Mouse (Mus musculus) megakaryocyte-erythroid progenitor cell, adult 5-6 weeks (primary cell): ENCODE measurements around the gene Rad51b. TPM values are rescaled to one million over a fixed set of nuclear protein-coding genes. Genes with fewer than 3 reads are reported as not detected.

Source experiments
- ATAC-seq: replicated peaks from 2 replicates; pipeline ENCODE4 v1.8.0; 2016; ENCODE audit warnings: mild to moderate bottlenecking, inconsistent platforms; ENCODE audit not compliant: severe bottlenecking, poor library complexity, low FRiP score, low TSS enrichment
- total RNA-seq, 2 experiments: library from RNA; stranded (forward) in 1 of 2; stranded (reverse) in 1 of 2; fragments of 200-1000, 215-1000 nt in 1 of 2; fragments of >200 nt in 1 of 2; fragmentation: Nextera tagmentation in 1 of 2; gene quantifications; 2 replicates each; pipeline ENCODE4 v1.2.3; 2014 to 2017

Gene Rad51b
- total RNA-seq, 2 experiments from 2014 or later = 10.0 to 20.9 TPM

DNA sequence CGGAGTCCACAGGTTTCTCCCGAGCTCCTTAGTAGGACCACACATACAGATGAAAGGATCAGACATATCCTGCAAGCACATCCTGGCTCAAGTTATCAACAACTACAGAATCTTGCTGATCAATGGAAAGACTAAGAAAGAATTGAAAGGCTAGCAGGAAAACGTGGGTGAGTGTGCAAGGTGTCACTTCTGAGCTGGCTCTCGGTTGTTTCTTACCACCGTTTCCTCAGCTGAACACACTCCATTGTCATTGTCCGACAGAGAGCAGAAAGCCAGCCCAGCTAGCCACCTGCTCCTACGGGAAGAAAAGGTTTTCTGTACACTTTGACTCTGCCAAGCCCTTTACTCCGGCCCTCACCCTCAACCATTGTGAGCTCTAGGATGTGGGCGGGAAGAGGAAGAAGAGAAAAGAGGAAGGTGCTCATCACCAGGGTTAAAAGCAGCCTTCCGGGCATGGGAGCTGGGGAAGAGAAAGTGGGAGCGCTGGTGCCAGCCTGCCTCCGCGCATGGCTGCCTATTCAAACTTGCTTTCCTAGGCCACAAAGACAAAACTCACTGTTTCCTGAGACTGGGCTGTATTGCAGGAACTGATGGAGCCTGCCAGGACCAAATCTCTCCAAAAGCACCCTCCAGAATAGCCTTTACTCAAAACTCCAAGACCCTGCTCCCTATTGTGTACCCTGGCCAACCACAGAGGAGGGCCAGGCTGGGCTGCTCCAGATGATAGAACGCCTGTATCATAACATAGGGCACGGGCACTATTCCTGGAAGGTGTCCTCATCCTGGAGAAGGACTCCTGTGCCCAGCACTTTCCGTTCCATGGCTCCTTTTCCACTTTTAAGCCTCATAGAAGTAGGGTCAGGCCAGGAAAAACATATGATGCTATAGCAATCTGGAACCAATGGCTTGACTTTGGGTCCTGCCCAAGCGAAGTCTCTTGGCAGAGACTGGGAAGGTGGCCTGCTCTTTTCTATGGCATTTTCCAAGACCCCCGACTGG is 500.0 kb downstream of the Rad51b start:
- no peak for ATAC-seq

GRCm38 (mm10) chr12:79798488-79798887 is 501.4 kb downstream of the Rad51b start:
- no peak for ATAC-seq

DNA sequence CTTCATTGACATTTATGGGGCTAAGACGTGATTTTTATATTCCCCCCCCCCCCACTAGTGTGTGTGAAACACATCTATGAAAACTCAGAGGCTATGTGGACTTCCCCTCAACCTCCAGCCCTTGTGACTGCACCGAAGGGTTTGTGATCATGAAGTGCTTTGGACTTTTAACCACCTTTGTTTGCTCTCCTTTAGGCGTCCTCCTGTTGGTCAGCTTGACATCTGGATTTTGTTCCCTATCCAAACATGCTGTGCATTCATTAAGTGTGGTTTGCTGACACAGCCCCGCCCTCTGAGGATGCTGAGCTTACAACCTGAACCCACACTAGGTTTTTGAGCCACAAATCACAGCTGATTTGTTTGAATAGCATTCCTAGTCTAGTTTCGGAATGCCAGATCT is 502.3 kb downstream of the Rad51b start:
- ATAC-seq = no peak

GRCm38 (mm10) chr12:79803670-79804069 is 506.6 kb downstream of the Rad51b start:
- ATAC-seq = no peak

GRCm38 (mm10) chr12:79804776-79805524 is 507.9 kb downstream of the Rad51b start:
- no peak for ATAC-seq

DNA sequence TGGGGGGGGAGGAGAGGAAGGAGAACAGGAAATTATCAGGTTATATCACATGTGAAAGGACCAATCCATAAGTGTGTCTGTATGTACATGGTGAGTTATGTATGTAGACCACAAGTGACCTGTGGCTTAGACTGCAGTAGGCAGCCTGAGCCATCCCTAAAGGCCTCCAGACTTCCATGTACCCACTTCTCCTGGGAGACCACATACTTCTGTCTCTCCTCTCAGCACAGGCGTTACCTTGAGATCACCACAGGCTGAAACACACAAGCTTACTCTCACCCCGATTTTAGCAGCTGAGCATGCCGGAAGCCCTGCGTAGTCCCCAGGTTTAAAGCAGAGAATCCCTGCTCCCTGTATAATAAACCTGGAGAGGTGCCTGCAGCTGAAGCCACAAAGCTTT is 509.9 kb downstream of the Rad51b start:
- no peak for ATAC-seq

DNA sequence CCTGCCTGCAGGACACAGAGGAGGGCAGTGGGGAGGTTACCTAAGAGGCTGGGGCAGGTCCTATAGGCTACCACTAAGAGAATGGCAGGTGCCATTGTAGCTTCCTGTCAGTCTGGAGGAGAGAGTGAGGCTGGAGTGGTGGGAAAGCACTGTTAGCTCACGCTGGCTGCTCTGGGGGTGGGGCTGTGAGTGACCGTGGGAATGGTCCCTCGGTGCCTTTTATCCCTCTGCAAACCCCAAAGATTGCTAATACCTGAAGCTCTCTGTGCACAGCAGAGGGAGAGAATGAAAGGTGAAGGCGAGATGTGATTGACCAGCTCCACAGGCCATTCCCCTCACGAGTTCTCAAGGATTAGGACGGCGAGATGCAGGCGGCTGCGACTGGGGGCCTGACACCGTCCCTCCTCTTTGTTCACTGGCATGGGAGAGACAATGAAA is 510.3 kb downstream of the Rad51b start:
- ATAC-seq = no peak

GRCm38 (mm10) chr12:79807938-79808401 is 510.9 kb downstream of the Rad51b start:
- ATAC-seq = no peak

DNA sequence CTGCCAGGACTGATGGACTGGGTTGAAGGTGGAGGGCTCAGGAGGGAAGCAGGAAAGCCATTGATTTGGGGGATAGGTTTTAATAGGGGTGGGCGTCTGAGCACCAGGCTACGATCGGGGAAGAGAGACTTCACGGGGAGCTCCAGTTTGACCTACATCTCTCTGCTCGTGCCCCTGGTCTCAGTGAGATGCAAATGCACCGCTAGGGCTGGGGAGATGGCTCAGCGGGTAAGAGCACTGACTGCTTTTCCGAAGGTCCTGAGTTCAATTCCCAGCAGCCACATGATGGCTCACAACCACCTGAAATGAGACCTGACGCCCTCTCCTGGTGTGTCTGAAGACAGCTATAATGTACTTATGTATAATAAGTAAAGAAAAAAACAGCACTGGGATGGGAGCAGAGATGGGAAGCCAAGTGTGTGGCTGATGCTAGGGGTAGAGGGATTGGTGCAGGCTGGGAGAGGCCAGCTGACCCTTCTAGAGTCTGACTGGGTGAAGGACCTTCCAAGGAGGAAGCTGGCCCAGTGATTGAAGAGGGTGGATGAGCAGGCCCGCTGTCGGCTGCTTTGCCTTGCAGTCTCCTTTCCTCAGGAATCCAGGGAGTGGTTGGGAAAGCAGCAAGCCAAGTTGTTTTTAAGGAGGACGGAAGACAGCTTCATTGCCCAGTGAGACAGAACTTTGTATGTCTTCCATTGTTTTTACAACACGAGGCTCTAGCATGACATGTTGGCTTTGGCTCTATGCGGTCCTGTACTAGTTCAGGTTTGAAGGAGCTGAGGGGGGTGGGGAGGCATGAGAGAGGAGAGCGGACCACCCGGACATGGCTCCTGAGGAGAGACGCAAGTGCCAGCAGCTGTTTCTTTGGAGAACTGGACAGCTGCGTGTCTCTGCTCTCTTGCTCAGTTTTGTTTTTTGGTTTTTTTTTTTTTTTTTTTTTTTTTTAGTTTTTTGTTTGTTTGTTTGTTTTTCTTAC is 511.6 kb downstream of the Rad51b start:
- no peak for ATAC-seq

DNA sequence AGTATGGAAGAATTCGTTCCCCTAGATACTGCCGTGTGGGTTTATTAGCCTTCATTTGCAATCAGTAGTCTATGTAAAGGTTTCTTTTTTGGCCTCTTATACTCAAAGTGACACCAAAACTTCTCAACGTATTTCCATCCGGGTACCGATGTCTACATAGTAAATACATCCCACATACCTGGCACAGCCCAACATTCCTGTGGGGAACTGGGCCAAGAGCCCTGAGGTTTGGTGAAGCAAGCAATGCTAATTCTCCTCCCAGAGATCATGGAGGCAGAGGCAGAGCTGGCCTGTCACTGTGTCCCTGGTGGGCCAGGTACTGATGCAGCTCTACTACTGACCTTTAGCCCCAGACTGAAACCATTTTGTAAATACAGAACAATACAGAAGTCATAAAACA is 512.4 kb downstream of the Rad51b start:
- ATAC-seq = no peak

- ATAC-seq = no peak
Observed at GRCm38 (mm10) chr12:79812422-79812821, 515.3 kb downstream of the Rad51b start.

GRCm38 (mm10) chr12:79812838-79813563 is 515.9 kb downstream of the Rad51b start:
- no peak for ATAC-seq

DNA sequence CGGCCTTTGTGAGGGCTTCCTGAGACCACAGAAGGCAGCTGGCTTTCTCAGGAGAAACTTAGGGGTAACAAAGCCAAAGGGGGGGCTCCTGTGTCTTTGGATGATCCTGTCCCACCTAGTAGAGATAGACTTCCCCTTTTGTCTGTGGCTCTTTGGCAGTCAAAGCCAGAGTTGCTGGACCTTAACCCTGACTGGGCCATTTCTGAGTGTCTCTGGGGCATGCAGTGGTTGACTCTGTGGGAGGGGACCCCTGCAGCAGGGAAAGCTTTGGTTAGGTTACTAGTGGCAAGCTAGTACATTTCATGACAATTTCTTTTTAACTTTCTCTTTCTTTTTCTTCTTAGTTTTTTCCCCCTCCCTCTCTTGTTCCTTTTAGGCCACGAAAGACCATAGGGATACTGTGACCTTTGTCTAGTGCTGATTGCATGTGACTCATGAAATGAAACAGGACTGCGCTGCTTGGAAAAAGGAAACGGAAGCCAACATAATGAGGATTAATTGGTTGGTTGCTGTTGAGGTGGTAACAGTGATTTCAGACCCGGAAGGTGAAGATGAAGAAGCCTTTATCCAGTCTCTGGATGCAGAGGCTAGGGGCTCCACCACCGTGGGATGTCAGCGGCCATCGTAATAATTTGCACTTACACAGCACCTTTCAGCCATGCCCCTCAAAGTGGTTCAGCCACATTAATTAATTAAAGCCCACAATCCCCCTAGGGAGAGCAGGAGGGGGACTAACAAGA is 516.7 kb downstream of the Rad51b start:
- ATAC-seq = no peak

DNA sequence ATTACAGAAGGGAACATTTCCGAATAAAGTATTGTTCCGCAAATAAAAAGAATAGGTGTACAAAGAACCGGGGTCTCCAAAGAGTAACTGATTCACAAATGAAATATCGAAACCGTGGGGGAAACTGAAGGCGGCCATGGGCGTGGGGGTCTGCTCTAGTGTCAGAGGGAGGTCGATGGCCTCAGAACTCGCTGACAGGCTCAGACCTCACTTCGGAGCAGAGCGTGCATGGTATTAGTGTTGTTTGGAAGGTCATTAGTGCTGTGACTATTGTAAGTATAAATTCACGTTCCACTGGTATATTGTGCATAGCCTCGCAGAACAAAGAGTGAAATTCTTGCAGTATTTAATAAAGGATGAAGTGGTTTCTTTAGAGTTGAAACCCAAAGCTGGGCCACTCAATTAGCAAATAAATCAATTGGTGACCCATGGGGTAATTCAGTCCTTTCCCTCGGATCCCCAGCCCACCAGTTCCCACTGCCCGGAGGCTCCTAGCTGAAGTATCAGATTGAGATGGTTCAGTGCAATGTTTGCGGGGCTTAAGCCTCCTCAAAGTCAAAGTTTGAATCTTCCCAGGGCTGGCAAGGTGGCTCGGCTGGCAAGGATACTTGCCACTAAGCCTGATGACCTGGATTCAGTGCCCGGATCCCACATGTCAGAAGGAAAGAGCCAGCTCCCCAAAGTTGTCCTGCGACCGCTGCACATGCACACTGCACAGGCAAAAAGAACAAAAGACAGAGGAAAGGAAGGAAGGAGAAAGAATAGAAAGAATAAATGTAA is 517.4 kb downstream of the Rad51b start:
- ATAC-seq = no peak

DNA sequence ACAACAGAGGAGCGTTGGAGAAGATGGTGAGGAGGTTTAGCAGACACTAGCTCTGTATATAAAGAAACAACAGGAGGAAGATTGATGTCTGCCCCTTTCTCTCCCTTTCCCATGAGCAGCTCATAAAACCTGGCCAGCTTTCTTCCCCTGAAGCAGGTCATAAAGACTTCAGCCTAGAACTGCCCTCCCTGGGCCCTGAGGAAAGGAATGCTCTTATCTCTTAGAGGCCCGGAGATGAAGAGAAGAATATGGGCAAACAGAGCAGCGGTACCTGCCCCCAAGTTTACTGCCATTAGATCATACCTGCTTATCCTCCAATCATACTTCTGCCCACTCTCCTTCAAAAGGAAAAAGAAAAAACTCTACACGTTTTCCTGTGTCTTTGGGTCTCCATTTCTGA is 519.2 kb downstream of the Rad51b start:
- no peak for ATAC-seq

DNA sequence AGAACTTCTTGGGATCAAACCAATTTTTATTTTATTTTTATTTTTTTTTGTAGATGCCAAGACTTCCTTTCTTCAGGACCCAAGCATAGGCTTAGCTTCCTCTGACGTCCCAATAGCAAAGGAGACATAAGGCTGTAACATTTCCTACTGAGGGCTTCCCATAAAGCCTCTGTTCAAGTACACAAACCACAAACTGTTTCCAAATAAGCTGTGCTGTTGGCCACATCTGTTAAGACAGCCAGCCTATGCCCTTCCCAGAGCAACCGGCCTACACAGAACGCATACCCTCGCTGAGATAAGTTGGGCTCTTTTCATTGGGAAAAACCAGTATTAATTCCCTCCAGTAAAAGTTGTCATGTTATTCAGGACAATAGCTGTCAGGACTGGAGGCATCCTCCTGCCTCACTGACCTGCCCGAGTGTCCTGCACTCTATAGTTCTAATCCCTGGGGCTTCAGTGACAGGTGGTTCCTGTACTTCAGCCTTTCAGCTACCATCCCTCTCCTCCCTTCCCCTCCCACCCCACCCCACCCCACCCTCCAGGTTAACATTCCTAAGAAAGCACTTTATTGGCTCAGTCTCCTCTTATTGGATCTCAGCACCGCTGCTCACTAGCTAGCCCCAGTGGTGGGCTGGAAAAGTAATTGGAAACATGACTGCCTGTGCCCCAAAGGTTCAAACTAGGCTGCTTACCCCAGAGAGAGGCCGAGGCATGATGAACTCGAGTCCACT is 523.3 kb downstream of the Rad51b start:
- ATAC-seq = no peak

DNA sequence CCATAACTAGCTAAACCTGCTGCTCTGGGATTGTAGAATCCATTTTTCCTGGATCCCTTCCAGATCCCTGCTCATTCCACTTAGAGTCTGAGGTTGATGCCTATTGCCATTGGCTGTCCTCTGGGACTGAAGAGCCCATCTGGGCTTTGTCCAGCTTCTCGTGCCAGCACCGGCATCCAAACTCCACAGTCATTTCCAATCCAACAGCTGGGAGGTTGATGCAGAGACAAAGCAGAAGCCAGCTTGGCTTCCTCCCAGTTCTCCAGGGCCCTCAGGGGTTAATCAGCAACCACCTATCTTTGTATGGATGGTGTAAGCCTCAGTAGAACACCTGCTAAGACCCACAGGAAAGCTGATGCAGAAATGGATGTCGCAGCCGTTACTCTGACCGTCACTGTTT is 524.8 kb downstream of the Rad51b start:
- no peak for ATAC-seq
